Mouse (Mus musculus) large intestine, adult 2 months (tissue): ENCODE measurements around the gene Gm44511. TPM values are rescaled to one million over a fixed set of nuclear protein-coding genes. Genes with fewer than 3 reads are reported as not detected.

Experiments
- DNase-seq: peaks from one replicate; pipeline ENCODE4 v3.0.0-alpha.2; 2012; ENCODE audit warnings: low read depth, low spot score
- WGBS: fragments of 180-500 bp; shearing (Covaris S2); methylation state at CpG from one replicate; pipeline ENCODE4 v1.1.7; 2018; 5-methylcytosine and 5-hydroxymethylcytosine counted together
- polyA plus RNA-seq: library from polyadenylated mRNA; depleted of rRNA; stranded (reverse); fragments of >200 nt; gene quantifications from 2 replicates; pipeline ENCODE4 v1.2.3, GENCODE M21; 2012; rRNA removed

Gene Gm44511
- polyA plus RNA-seq, result 1.6 TPM in 1 of 2 replicates, not detected in the other

- no peak for DNase-seq
- WGBS, result 81% methylated on average over 6 of the region's 6 CpGs
Observed at GRCm38 (mm10) chr6:128826132-128826531, at the start of gene Gm44511, which contains the start of gene Klrb1b. Gene Gm44511, minus strand, starts transcription at chr6:128826315. Gene Klrb1b, minus strand, starts transcription at chr6:128826331.

DNA sequence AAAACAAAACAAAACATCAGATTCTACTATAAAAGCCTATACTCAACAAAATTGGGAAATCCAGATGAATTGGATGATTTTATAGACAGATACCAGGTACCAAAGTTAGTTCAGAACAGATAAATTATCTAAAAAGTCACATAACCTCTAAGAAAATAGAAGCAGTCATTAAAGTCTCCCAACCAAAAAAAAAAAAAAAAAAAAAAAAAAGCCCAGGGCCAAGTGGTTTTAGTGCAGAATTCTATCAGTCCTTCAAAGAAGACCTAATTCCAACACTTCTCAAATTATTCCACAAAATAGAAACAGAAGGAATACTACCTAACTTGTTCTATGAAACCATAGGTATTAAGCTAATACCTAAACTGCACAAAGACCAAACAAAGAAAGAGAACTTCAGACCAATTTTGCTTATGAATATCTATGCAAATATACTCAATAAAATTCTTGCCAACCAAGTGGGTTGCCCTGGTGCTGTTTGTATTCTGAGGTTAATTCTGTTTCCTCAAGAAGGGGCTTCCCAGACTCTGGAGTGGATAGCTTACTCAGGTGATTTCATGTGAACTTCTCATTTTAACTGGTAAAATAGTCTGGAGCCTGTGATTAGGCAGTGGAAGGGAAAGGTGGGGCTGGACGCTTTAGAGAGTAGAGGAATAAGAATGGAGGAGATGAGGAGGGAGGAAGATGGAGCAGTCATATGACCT, 45.9 kb upstream of the Gm44511 start:
- DNase-seq, result no peak
- WGBS, result 96% methylated on average over 1 of the region's 1 CpGs

GRCm38 (mm10) chr6:128868861-128869260, 42.7 kb upstream of the Gm44511 start:
- DNase-seq, result no peak
- WGBS, result 77% methylated on average over 3 of the region's 3 CpGs

GRCm38 (mm10) chr6:128857976-128858375, 31.9 kb upstream of the Gm44511 start:
- DNase-seq, result no peak
- 93% methylated on average over 2 of the region's 2 CpGs for WGBS

- no peak for DNase-seq
- 9% methylated on average over 5 of the region's 5 CpGs for WGBS
Observed at GRCm38 (mm10) chr6:128856250-128856649, 30.1 kb upstream of the Gm44511 start.

DNA sequence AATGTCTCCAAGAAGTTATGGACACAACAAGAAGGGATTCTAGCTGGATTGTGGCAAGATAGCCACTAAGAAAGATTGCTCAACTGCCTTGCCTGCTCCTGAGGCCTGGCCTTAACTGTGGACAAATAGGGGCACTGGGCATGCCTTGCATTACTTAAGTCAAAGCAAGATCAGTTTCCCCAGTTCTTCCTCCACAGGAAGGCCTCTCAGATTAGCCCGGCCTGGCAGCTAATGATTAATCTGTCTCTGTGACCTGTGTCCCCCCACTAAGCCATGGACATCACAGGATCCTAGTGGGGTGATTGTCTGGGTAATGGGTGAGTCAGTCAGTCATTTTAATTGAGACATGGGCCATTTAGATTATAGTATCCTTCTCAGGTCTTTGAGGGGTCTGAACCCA, 29.4 kb upstream of the Gm44511 start:
- WGBS, result 50% methylated on average over 1 of the region's 1 CpGs
- no peak for DNase-seq

DNA sequence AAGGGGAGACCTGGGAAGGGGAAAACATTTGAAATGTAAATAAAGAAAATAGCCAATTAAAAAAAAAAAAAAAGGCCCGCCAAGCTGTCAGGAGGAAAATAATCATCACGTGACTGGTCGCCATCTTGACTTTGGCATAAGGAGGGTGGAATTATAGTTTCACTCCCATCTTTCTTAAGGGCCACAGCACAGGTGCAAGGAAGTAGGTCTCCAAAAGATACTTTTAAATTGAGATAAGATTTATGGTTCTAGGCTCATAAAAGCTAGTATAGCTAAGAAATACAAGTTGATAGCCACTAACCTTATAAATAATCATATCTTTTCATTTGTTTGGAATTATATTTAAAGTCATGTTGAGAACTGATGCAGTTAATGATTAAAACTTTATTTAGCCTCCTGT, 28.8 kb upstream of the Gm44511 start:
- 44% methylated on average over 3 of the region's 3 CpGs for WGBS
- DNase-seq, result no peak

- 27% methylated on average over 12 of the region's 12 CpGs for WGBS
- DNase-seq, result no peak
Observed at GRCm38 (mm10) chr6:128854024-128854820, 28.1 kb upstream of the Gm44511 start.

GRCm38 (mm10) chr6:128852766-128853165, 26.7 kb upstream of the Gm44511 start:
- WGBS, result 57% methylated on average over 3 of the region's 3 CpGs
- no peak for DNase-seq

- no peak for DNase-seq
- WGBS, result 32% methylated on average over 2 of the region's 2 CpGs
Observed at GRCm38 (mm10) chr6:128851151-128851550, 25.0 kb upstream of the Gm44511 start.

- WGBS, result 6% methylated on average over 2 of the region's 2 CpGs
- no peak for DNase-seq
Observed at GRCm38 (mm10) chr6:128850671-128851070, 24.6 kb upstream of the Gm44511 start.

DNA sequence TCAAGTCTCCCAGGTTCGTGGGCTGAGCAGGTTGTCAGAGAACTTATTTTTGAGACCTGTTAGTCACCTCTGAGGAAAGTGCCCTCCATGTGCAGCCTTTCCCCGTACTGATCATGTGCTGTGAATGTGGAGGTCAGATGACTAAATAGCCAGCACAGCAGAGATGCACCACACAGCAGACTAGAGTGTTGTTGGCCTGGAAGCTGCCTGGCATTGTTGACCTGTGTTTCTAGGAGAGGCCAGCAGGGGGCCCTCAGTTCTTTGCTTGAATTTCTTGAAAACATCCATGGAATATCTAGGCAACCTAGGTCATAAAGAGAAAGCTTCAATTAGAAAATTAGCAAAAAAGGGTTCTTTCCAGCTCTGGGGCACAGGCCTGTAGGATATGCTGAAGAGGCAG, 23.8 kb upstream of the Gm44511 start:
- DNase-seq, result no peak

DNA sequence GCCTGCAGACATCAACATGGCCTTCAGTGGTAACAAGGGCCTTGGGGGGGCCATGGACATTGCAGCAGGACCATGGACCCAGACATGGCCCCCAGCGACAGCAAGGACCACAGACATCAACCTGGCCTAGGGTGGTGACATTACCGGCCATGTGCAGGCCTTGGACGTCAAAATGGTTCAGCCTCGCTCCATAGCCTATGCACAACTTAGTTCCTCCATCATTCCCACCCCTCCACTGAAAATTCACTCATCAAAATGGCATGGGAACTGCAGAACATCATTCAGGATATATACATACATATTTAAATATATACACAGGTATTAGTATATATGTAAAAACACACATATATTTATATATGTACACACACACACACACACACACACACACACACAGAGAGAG, 21.3 kb upstream of the Gm44511 start:
- 98% methylated on average over 4 of the region's 4 CpGs for WGBS
- no peak for DNase-seq

More for the DNA sequence above, 23.8 kb upstream of the Gm44511 start:
- WGBS, result 44% methylated on average over 2 of the region's 2 CpGs

GRCm38 (mm10) chr6:128845998-128846542, 20.0 kb upstream of the Gm44511 start:
- no peak for DNase-seq
- 77% methylated on average over 8 of the region's 9 CpGs for WGBS

DNA sequence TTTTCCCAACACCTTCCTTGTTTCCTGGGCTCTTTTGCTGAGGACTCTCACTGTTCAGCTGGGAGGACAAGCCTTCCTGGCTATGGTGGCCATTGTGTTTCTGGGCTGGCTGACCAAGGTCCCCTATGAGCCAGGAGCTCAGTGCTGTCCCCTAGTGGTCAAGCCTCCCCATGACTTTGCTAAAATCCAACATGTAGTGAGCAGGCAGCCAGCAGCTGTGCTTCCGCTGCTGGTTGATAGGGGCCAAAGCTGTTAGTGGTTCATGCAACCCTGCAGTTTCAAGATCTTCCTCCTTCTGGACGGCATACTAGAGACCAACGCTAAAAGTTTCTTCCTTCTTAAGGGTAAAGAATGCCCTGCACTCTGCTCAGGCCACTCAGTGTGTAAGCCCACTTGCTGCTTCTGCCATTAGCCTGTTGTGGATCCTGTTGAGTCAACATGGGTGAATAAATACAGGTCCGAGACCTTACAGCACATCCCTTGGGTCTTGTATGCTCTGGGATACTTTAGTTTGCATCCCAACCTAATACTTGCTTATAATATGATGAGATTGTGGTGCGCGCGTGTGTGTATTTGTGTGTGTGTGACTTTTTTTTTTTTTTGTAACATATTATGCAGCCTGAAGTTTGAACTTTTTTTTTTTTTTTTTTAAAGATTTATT, 19.3 kb upstream of the Gm44511 start:
- WGBS, result 42% methylated on average over 7 of the region's 7 CpGs
- DNase-seq, result no peak

DNA sequence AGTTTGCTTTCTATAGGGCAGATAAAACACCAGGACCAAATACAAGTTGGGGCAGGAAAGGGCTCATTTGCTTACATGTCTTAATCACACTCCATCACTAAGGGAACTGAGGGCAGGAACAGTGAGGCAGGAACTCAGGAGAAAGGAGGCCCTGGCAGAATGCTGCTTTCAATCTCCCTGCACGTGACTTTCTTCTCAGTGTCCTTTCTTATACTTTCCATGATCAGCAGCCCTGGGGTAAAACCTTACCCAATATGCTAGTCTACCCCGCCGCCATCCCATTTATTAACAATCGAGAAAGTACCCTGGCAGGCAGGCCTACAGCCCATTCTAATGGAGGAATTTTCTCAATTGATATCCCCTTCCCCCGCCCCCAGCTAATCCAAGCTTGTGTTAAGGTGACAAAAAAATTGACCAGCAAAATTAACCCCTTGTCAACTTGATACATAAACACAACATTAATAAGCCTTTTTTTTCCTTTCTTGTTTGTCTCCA, 18.5 kb upstream of the Gm44511 start:
- no peak for DNase-seq
- WGBS, result 94% methylated on average over 5 of the region's 5 CpGs

GRCm38 (mm10) chr6:128844131-128844530, 18.0 kb upstream of the Gm44511 start:
- WGBS, result 39% methylated on average over 8 of the region's 8 CpGs
- DNase-seq, result no peak

GRCm38 (mm10) chr6:128843479-128843992, 17.4 kb upstream of the Gm44511 start:
- WGBS, result under 1% methylated on average over 22 of the region's 22 CpGs
- no peak for DNase-seq

GRCm38 (mm10) chr6:128842945-128843478, 16.9 kb upstream of the Gm44511 start:
- under 1% methylated on average over 44 of the region's 44 CpGs for WGBS
- no peak for DNase-seq
